In genomic region chr13:40847898-40848297, GRCm38 (mm10) we compare ENCODE assay signal across 30 mouse cellular contexts. TPM values are rescaled to one million over a fixed set of nuclear protein-coding genes. Genes with fewer than 3 reads are reported as not detected.
DNase-seq lines count a peak whose midpoint lies in the region; ATAC-seq and TF ChIP-seq lines count a peak whose summit lies in the region.
"Had no signal": no experiment of that assay in that cellular context is flagged by ENCODE, and none has a peak within 500 bp of the region (broad histone marks: within the 10 kb centered on the region; RNA-seq: fewer than 3 reads in every experiment).

No protein-coding gene starts in this region.

- no peaks in the 10 kb centered on the region for H3K9me3 ChIP-seq in intestine, embryonic 16.5 days (ENCODE audit: control insufficient read depth, low read length)
- H3K9me3 ChIP-seq in hindbrain, embryonic 12.5 days (replicated peaks) = no peaks in the 10 kb centered on the region
- H3K9me3 ChIP-seq in forebrain, embryonic 16.5 days (ENCODE audit: control insufficient read depth, low read length) = no peaks in the 10 kb centered on the region
- H3K9me3 ChIP-seq: embryonic facial prominence, embryonic 13.5 days; forebrain, embryonic 10.5 days; forebrain, embryonic 15.5 days; heart, embryonic 13.5 days; limb, embryonic 13.5 days; liver, embryonic 15.5 days; megakaryocyte, embryonic 14.5 days; midbrain, embryonic 13.5 days had no signal

- peak; percentile 41 for ATAC-seq in intestine, embryonic 16.5 days
- ATAC-seq in hindbrain, embryonic 12.5 days (ENCODE audit: low FRiP score) = no peak
- no peak for ATAC-seq in forebrain, embryonic 16.5 days
- ATAC-seq: forebrain, embryonic 15.5 days; hindbrain, postnatal 0 days; midbrain, embryonic 13.5 days had no signal

- TF ChIP-seq CTCF in kidney, adult 2 months (conservative IDR thresholded peaks at IDR 0.05; ENCODE audit: insufficient read depth, insufficient read length, low read depth, low read length) = no peak
- no peak for TF ChIP-seq CTCF in brain, embryonic 14.5 days (IDR thresholded peaks at IDR 0.05; ENCODE audit: borderline replicate concordance, extremely low read depth, insufficient read depth, insufficient read length)

- no peaks in the 10 kb centered on the region for H3K27me3 ChIP-seq in kidney, adult 2 months (replicated peaks; ENCODE audit: control insufficient read depth, insufficient read depth, low read length)
- no peaks in the 10 kb centered on the region for H3K27me3 ChIP-seq in intestine, embryonic 16.5 days (replicated peaks; ENCODE audit: control insufficient read depth, insufficient read depth, low read length)
- H3K27me3 ChIP-seq in hindbrain, embryonic 12.5 days = no peaks in the 10 kb centered on the region
- no peaks in the 10 kb centered on the region for H3K27me3 ChIP-seq in forebrain, embryonic 16.5 days (replicated peaks; ENCODE audit: control insufficient read depth, insufficient read depth, low read length)
- H3K27me3 ChIP-seq: embryonic facial prominence, embryonic 13.5 days; forebrain, embryonic 15.5 days; heart, embryonic 13.5 days; limb, embryonic 13.5 days; liver, embryonic 15.5 days; megakaryocyte, embryonic 14.5 days had no signal

- 59% methylated on average over 4 of the region's 4 CpGs for whole genome bisulfite sequencing in kidney, adult 2 months
- WGBS in intestine, embryonic 16.5 days = 59% methylated on average over 4 of the region's 4 CpGs
- WGBS in hindbrain, embryonic 12.5 days = 83% methylated on average over 4 of the region's 4 CpGs
- 78% methylated on average over 4 of the region's 4 CpGs for WGBS in forebrain, embryonic 16.5 days

- no peak overlapping the region; the same call in 1 of the 2 replicates for H3K4me2 ChIP-seq in intestine, embryonic 16.5 days (ENCODE audit: low read depth, low read length)
- no peak overlapping the region for H3K4me2 ChIP-seq in hindbrain, embryonic 12.5 days (replicated peaks)
- no peak overlapping the region for H3K4me2 ChIP-seq in forebrain, embryonic 16.5 days (ENCODE audit: low read length)
- H3K4me2 ChIP-seq: embryonic facial prominence, embryonic 13.5 days; forebrain, embryonic 15.5 days; heart, embryonic 13.5 days; limb, embryonic 13.5 days; liver, embryonic 15.5 days; midbrain, embryonic 13.5 days had no signal

- no peaks in the 10 kb centered on the region for H3K36me3 ChIP-seq in kidney, adult 2 months (ENCODE audit: control insufficient read depth, insufficient read depth, low read length)
- no peaks in the 10 kb centered on the region for H3K36me3 ChIP-seq in intestine, embryonic 16.5 days (ENCODE audit: control insufficient read depth, insufficient read depth, low read length)
- H3K36me3 ChIP-seq in hindbrain, embryonic 12.5 days = no peaks in the 10 kb centered on the region
- H3K36me3 ChIP-seq in forebrain, embryonic 16.5 days (ENCODE audit: control insufficient read depth, insufficient read depth) = no peaks in the 10 kb centered on the region
- H3K36me3 ChIP-seq: embryonic facial prominence, embryonic 13.5 days; forebrain, embryonic 10.5 days; forebrain, embryonic 15.5 days; heart, embryonic 13.5 days; limb, embryonic 13.5 days; liver, embryonic 15.5 days; midbrain, embryonic 13.5 days had no signal

- no peak overlapping the region for H3K9ac ChIP-seq in intestine, embryonic 16.5 days (ENCODE audit: low read depth, low read length)
- H3K9ac ChIP-seq in hindbrain, embryonic 12.5 days = no peak overlapping the region
- no peak overlapping the region for H3K9ac ChIP-seq in forebrain, embryonic 16.5 days (replicated peaks; ENCODE audit: low read depth, low read length)
- H3K9ac ChIP-seq: embryonic facial prominence, embryonic 13.5 days; forebrain, embryonic 15.5 days; heart, embryonic 13.5 days; limb, embryonic 13.5 days; liver, embryonic 15.5 days; midbrain, embryonic 13.5 days had no signal

- DNase-seq in kidney, adult 2 months = peak; percentile 44
- DNase-seq in kidney, postnatal 4 days = no peak
- DNase-seq in 416B (ENCODE audit: low read depth) = peak; percentile 87
- DNase-seq in brain, embryonic 14.5 days (ENCODE audit: low read depth) = peak; percentile 5
- DNase-seq in left cerebral cortex, adult 11 months (ENCODE audit: low spot score) = no peak
- DNase-seq: adrenal gland, adult 8-10 months; B cell, adult 2 months; cerebellum, adult 11 months; cerebellum, adult 9-11 months; gastrocnemius, postnatal 14 days; heart, adult 2 months; heart, postnatal 10 days; kidney, adult 18-20 months; layer of hippocampus, adult 9-11 months; lung, postnatal 36 days; thymus, postnatal 4 days had no signal

- H3K4me1 ChIP-seq in kidney, adult 2 months (ENCODE audit: control insufficient read depth, insufficient read depth, low read length) = no peaks in the 10 kb centered on the region; the same call in 1 of the 2 replicates
- no peaks in the 10 kb centered on the region for H3K4me1 ChIP-seq in intestine, embryonic 16.5 days (ENCODE audit: control insufficient read depth, insufficient read depth, low read length)
- H3K4me1 ChIP-seq in hindbrain, embryonic 12.5 days = no peaks in the 10 kb centered on the region
- no peaks in the 10 kb centered on the region for H3K4me1 ChIP-seq in forebrain, embryonic 16.5 days (replicated peaks; ENCODE audit: control insufficient read depth, insufficient read depth, low read length)
- H3K4me1 ChIP-seq: embryonic facial prominence, embryonic 13.5 days; forebrain, embryonic 15.5 days; heart, embryonic 13.5 days; limb, embryonic 13.5 days; midbrain, embryonic 13.5 days had no signal

- TF ChIP-seq POLR2A in kidney, adult 2 months (IDR thresholded peaks at IDR 0.05; ENCODE audit: low read depth, low read length) = no peak
- no peak for TF ChIP-seq POLR2A in brain, embryonic 14.5 days (IDR thresholded peaks at IDR 0.05; ENCODE audit: borderline replicate concordance, extremely low read depth, insufficient read depth, insufficient read length, poor library complexity, severe bottlenecking)

- H3K27ac ChIP-seq in kidney, adult 2 months (ENCODE audit: insufficient read depth, low read depth, low read length) = no peak overlapping the region
- H3K27ac ChIP-seq in intestine, embryonic 16.5 days (ENCODE audit: low read length) = no peak overlapping the region
- no peak overlapping the region for H3K27ac ChIP-seq in hindbrain, embryonic 12.5 days
- H3K27ac ChIP-seq in forebrain, embryonic 16.5 days (ENCODE audit: low read length) = no peak overlapping the region
- H3K27ac ChIP-seq: embryonic facial prominence, embryonic 13.5 days; forebrain, embryonic 10.5 days; forebrain, embryonic 15.5 days; heart, adult 2 months; heart, embryonic 13.5 days; hindbrain, postnatal 0 days; kidney, postnatal 0 days; left cerebral cortex, adult 2 months; limb, embryonic 13.5 days; liver, embryonic 15.5 days; midbrain, embryonic 13.5 days had no signal

- no peak overlapping the region for H3K4me3 ChIP-seq in kidney, adult 2 months (ENCODE audit: insufficient read depth, low read depth, low read length)
- no peak overlapping the region for H3K4me3 ChIP-seq in intestine, embryonic 16.5 days (ENCODE audit: low read length)
- H3K4me3 ChIP-seq in hindbrain, embryonic 12.5 days = no peak overlapping the region
- H3K4me3 ChIP-seq in forebrain, embryonic 16.5 days (replicated peaks; ENCODE audit: low read length) = no peak overlapping the region
- H3K4me3 ChIP-seq: embryonic facial prominence, embryonic 13.5 days; forebrain, embryonic 10.5 days; forebrain, embryonic 15.5 days; heart, adult 2 months; heart, embryonic 13.5 days; left cerebral cortex, adult 2 months; limb, embryonic 13.5 days; liver, embryonic 15.5 days; megakaryocyte, embryonic 14.5 days; midbrain, embryonic 13.5 days had no signal

RNA-seq across cellular contexts. Expression of gene Gcnt2, which starts 11.7 kb away (rescaled TPM):
- 8.4 and 9.2 TPM in 2 replicates for polyA plus RNA-seq in kidney, adult 2 months (2012; rRNA removed)
- 2.0 and 4.2 TPM in 2 replicates for polyA plus RNA-seq in brain, embryonic 14.5 days (2012; rRNA removed)
- 14.5 and 17.3 TPM in 2 replicates for polyA plus RNA-seq in intestine, embryonic 16.5 days (2015; fragmentation: Nextera tagmentation; extraction: Ambion mirVana)
- 5.0 and 5.8 TPM in 2 replicates for polyA plus RNA-seq in hindbrain, embryonic 12.5 days (2016; fragmentation: Nextera tagmentation; extraction: Ambion mirVana)
- polyA plus RNA-seq in forebrain, embryonic 16.5 days (2015; fragmentation: Nextera tagmentation; extraction: Ambion mirVana) = 5.1 and 5.2 TPM in 2 replicates

Comparison
In these comparisons a context has a peak if more than half of its experiments do, and no peak if none do; other contexts are left out.
1. DNase-seq: peak in kidney, adult 2 months (single experiment), 416B (single experiment) and brain, embryonic 14.5 days (single experiment); none in kidney, postnatal 4 days (0 of 2) and left cerebral cortex, adult 11 months (single experiment).